Mouse (Mus musculus) small intestine, adult 2 months (tissue): Measurements from ENCODE around the gene Prpf18.

Experiments
- CTCF ChIP-seq: fragments of 200-500 bp; IDR thresholded peaks from 2 replicates; pipeline ENCODE4 v1.5.1; 2012; ENCODE audit warnings: low read depth, mild to moderate bottlenecking, control low read depth, inconsistent platforms, low read length, moderate library complexity, mixed read lengths; ENCODE audit not compliant: insufficient replicate concordance, insufficient read length; ENCODE audit errors: extremely low read depth
- POLR2A ChIP-seq: fragments of 200-500 bp; IDR thresholded peaks from 2 replicates; pipeline ENCODE4 v1.6.1; 2012; ENCODE audit warnings: low read depth, mild to moderate bottlenecking, control low read depth, inconsistent platforms, low read length, moderate library complexity

- TF ChIP-seq CTCF (no peak), POLR2A (no peak)
These were observed 54.9 kb downstream of the Prpf18 start for GRCm38 (mm10) chr2:4596992-4597391.
